Mouse (Mus musculus) heart, embryonic 16.5 days (tissue): ENCODE measurements around the gene Nt5dc3. TPM values are rescaled to one million over a fixed set of nuclear protein-coding genes. Genes with fewer than 3 reads are reported as not detected.
A peak's percentile ranks its signal among the peaks of the same experiment; 100 is the strongest.

Source experiments
- ATAC-seq: fragments of 200-750 bp; cut with Nextera tagmentation; replicated peaks from 2 replicates; pipeline ENCODE4 v1.8.0; 2017; ENCODE audit warnings: moderate number of reproducible peaks; ENCODE audit not compliant: insufficient read depth, low FRiP score; ENCODE audit errors: extremely low read depth
- H3K27ac ChIP-seq: fragments of 300-500 bp; sonication (generic); 2 replicates; pipeline ENCODE4 v1.5.1; 2014; ENCODE audit warnings: mild to moderate bottlenecking, low read length, control low read depth, moderate library complexity
- H3K27me3 ChIP-seq: fragments of 300-500 bp; sonication (generic); 2 replicates; pipeline ENCODE4 v1.6.1; 2014; ENCODE audit warnings: low read length, mixed read lengths; ENCODE audit not compliant: control insufficient read depth, insufficient read depth
- H3K36me3 ChIP-seq: fragments of 300-500 bp; sonication (generic); 2 replicates; pipeline ENCODE4 v1.6.1; 2014; ENCODE audit not compliant: control insufficient read depth, insufficient read depth
- H3K4me1 ChIP-seq: fragments of 300-500 bp; sonication (generic); 2 replicates; pipeline ENCODE4 v1.6.1; 2014; ENCODE audit warnings: low read length, mixed read lengths; ENCODE audit not compliant: control insufficient read depth, insufficient read depth
- H3K4me2 ChIP-seq: fragments of 300-500 bp; sonication (generic); 2 replicates; pipeline ENCODE4 v1.6.1; 2014; ENCODE audit warnings: low read depth, mild to moderate bottlenecking, control low read depth, low read length
- H3K4me3 ChIP-seq: fragments of 300-500 bp; sonication (generic); 2 replicates; pipeline ENCODE4 v1.5.1; 2014; ENCODE audit warnings: mild to moderate bottlenecking, control low read depth, low read length
- H3K9ac ChIP-seq: fragments of 300-500 bp; sonication (generic); 2 replicates; pipeline ENCODE4 v1.6.1; 2014; ENCODE audit warnings: low read length, control low read depth
- H3K9me3 ChIP-seq: fragments of 300-500 bp; sonication (generic); replicated peaks from 2 replicates; pipeline ENCODE4 v1.6.1; 2016; ENCODE audit warnings: low read length; ENCODE audit not compliant: control insufficient read depth
- WGBS: fragments of 180-500 bp; shearing (Covaris S2); extraction: QIAGEN DNeasy Blood & Tissue Kit; methylation state at CpG from one replicate; pipeline ENCODE4 v1.1.7; 2014; 5-methylcytosine and 5-hydroxymethylcytosine counted together
- polyA plus RNA-seq: library from polyadenylated mRNA; unstranded; fragments of >200 nt; fragmentation: Nextera tagmentation; extraction: Ambion mirVana; gene quantifications from 2 replicates; pipeline ENCODE4 v1.2.1, GENCODE M21; 2015

Nt5dc3 gene
- polyA plus RNA-seq, 1 experiment from 2014 or later: 4.8 TPM

GRCm38 (mm10) chr10:86821014-86821413 lies 42.2 kb downstream of the Nt5dc3 start:
- 94% methylated on average over 7 of the region's 7 CpGs for WGBS
- peaks cover 18% of the 10 kb centered on the region for H3K36me3 ChIP-seq

GRCm38 (mm10) chr10:86824093-86824492 lies 45.3 kb downstream of the Nt5dc3 start:
- ATAC-seq: no peak
- H3K9me3 ChIP-seq: no peaks in the 10 kb centered on the region
- peaks cover 32% of the 10 kb centered on the region for H3K4me1 ChIP-seq
- H3K36me3 ChIP-seq: peaks cover 25% of the 10 kb centered on the region
- no peaks in the 10 kb centered on the region for H3K27me3 ChIP-seq
- no peak overlapping the region for H3K4me2 ChIP-seq
- WGBS: 81% methylated on average over 6 of the region's 6 CpGs
- H3K27ac ChIP-seq: no peak overlapping the region
- H3K4me3 ChIP-seq: no peak overlapping the region
- no peak overlapping the region for H3K9ac ChIP-seq

More at GRCm38 (mm10) chr10:86821014-86821413, 42.2 kb downstream of the Nt5dc3 start:
- H3K4me3 ChIP-seq: no peak overlapping the region
- no peak overlapping the region for H3K4me2 ChIP-seq
- no peak overlapping the region for H3K9ac ChIP-seq
- no peak for ATAC-seq
- no peak overlapping the region for H3K27ac ChIP-seq
- no peaks in the 10 kb centered on the region for H3K27me3 ChIP-seq
- H3K4me1 ChIP-seq: peaks cover 22% of the 10 kb centered on the region
- H3K9me3 ChIP-seq: no peaks in the 10 kb centered on the region

- peaks cover 30% of the 10 kb centered on the region for H3K36me3 ChIP-seq
These were observed 46.1 kb downstream of the Nt5dc3 start for GRCm38 (mm10) chr10:86824871-86825270.

GRCm38 (mm10) chr10:86825871-86826522 lies 47.2 kb downstream of the Nt5dc3 start:
- peak overlapping the region; percentile 30; the same call in 1 of the 2 replicates for H3K4me2 ChIP-seq
- 50% methylated on average over 10 of the region's 10 CpGs for WGBS
- no peak overlapping the region for H3K4me3 ChIP-seq
- H3K9ac ChIP-seq: no peak overlapping the region
- no peaks in the 10 kb centered on the region for H3K27me3 ChIP-seq
- peaks cover 26% of the 10 kb centered on the region for H3K36me3 ChIP-seq
- peak; percentile 94 for ATAC-seq
- H3K4me1 ChIP-seq: peaks cover 20% of the 10 kb centered on the region
- H3K9me3 ChIP-seq: no peaks in the 10 kb centered on the region
- peak overlapping the region; percentile 99 for H3K27ac ChIP-seq

More at GRCm38 (mm10) chr10:86824871-86825270, 46.1 kb downstream of the Nt5dc3 start:
- H3K9ac ChIP-seq: no peak overlapping the region
- no peak overlapping the region for H3K4me2 ChIP-seq
- peak overlapping the region; percentile 99 for H3K27ac ChIP-seq
- 88% methylated on average over 14 of the region's 14 CpGs for WGBS
- no peak overlapping the region for H3K4me3 ChIP-seq
- no peak for ATAC-seq
- no peaks in the 10 kb centered on the region for H3K27me3 ChIP-seq
- no peaks in the 10 kb centered on the region for H3K9me3 ChIP-seq
- H3K4me1 ChIP-seq: peaks cover 24% of the 10 kb centered on the region

- H3K4me1 ChIP-seq: peaks cover 17% of the 10 kb centered on the region
- H3K4me2 ChIP-seq: no peak overlapping the region
- H3K9me3 ChIP-seq: no peaks in the 10 kb centered on the region
- no peak overlapping the region for H3K9ac ChIP-seq
- no peak for ATAC-seq
- H3K36me3 ChIP-seq: peaks cover 34% of the 10 kb centered on the region
- 84% methylated on average over 3 of the region's 3 CpGs for WGBS
- H3K27ac ChIP-seq: peak overlapping the region; percentile 99
- no peaks in the 10 kb centered on the region for H3K27me3 ChIP-seq
- no peak overlapping the region for H3K4me3 ChIP-seq
These were observed 48.1 kb downstream of the Nt5dc3 start for GRCm38 (mm10) chr10:86826929-86827328.

- no peak overlapping the region for H3K9ac ChIP-seq
- H3K4me1 ChIP-seq: peaks cover 17% of the 10 kb centered on the region
- peaks cover 43% of the 10 kb centered on the region for H3K36me3 ChIP-seq
- no peak for ATAC-seq
- H3K27ac ChIP-seq: no peak overlapping the region
- 86% methylated on average over 15 of the region's 15 CpGs for whole genome bisulfite sequencing
- no peak overlapping the region for H3K4me2 ChIP-seq
- no peaks in the 10 kb centered on the region for H3K27me3 ChIP-seq
- H3K4me3 ChIP-seq: no peak overlapping the region
- no peaks in the 10 kb centered on the region for H3K9me3 ChIP-seq
These were observed 49.7 kb downstream of the Nt5dc3 start for GRCm38 (mm10) chr10:86828221-86829135.

- H3K9me3 ChIP-seq: no peaks in the 10 kb centered on the region
- 81% methylated on average over 2 of the region's 2 CpGs for WGBS
- H3K4me1 ChIP-seq: peaks cover 16% of the 10 kb centered on the region
- peaks cover 45% of the 10 kb centered on the region for H3K36me3 ChIP-seq
- ATAC-seq: no peak
- H3K27ac ChIP-seq: no peak overlapping the region
- no peak overlapping the region for H3K9ac ChIP-seq
- no peak overlapping the region for H3K4me3 ChIP-seq
- no peaks in the 10 kb centered on the region for H3K27me3 ChIP-seq
- H3K4me2 ChIP-seq: no peak overlapping the region
These were observed 50.7 kb downstream of the Nt5dc3 start for GRCm38 (mm10) chr10:86829515-86829914.

- no peak overlapping the region for H3K4me3 ChIP-seq
- H3K9me3 ChIP-seq: no peaks in the 10 kb centered on the region
- H3K36me3 ChIP-seq: peaks cover 33% of the 10 kb centered on the region
- no peaks in the 10 kb centered on the region for H3K27me3 ChIP-seq
- H3K4me1 ChIP-seq: no peaks in the 10 kb centered on the region
- H3K4me2 ChIP-seq: no peak overlapping the region
- 87% methylated on average over 4 of the region's 4 CpGs for WGBS
- ATAC-seq: no peak
- H3K9ac ChIP-seq: no peak overlapping the region
- H3K27ac ChIP-seq: no peak overlapping the region
These were observed 58.0 kb downstream of the Nt5dc3 start for GRCm38 (mm10) chr10:86836784-86837183.

GRCm38 (mm10) chr10:86838827-86839226 lies 60.0 kb downstream of the Nt5dc3 start:
- H3K4me1 ChIP-seq: no peaks in the 10 kb centered on the region
- H3K27ac ChIP-seq: no peak overlapping the region
- peaks cover 22% of the 10 kb centered on the region for H3K36me3 ChIP-seq
- H3K9ac ChIP-seq: no peak overlapping the region
- H3K27me3 ChIP-seq: no peaks in the 10 kb centered on the region
- ATAC-seq: no peak
- no peak overlapping the region for H3K4me3 ChIP-seq
- no peak overlapping the region for H3K4me2 ChIP-seq
- 88% methylated on average over 6 of the region's 6 CpGs for WGBS
- H3K9me3 ChIP-seq: no peaks in the 10 kb centered on the region
